Mouse (Mus musculus): ENCODE measurements at regions not wholly inside any gene's neighbourhood (a gene's known extent, or its start where the extent isn't known, plus 50 kb on each side); places are given as distances from the start of the nearest gene placed in this dataset.

GRCm38 (mm10) chr5:26338191-26338590 lies 80.7 kb downstream of the Gm7361 start:
- DNase-seq, result no peak

- no peak for DNase-seq
Observed at GRCm38 (mm10) chr5:26339266-26339665, 81.8 kb downstream of the Gm7361 start.

- DNase-seq, result no peak
Observed at GRCm38 (mm10) chr5:26355156-26355555, 97.7 kb downstream of the Gm7361 start.

GRCm38 (mm10) chr5:26359082-26359481 lies 101.6 kb downstream of the Gm7361 start:
- no peak for DNase-seq

- DNase-seq, result no peak
Observed at GRCm38 (mm10) chr5:26374175-26374984, 116.9 kb downstream of the Gm7361 start.

GRCm38 (mm10) chr5:26407088-26407672 lies 149.7 kb downstream of the Gm7361 start:
- DNase-seq, result no peak

- no peak for DNase-seq
Observed at GRCm38 (mm10) chr5:26413185-26413584, 155.7 kb downstream of the Gm7361 start.

GRCm38 (mm10) chr5:26444331-26445200 lies 187.1 kb downstream of the Gm7361 start:
- DNase-seq, result no peak

GRCm38 (mm10) chr5:26451306-26451705 lies 193.8 kb downstream of the Gm7361 start:
- no peak for DNase-seq

- DNase-seq, result no peak
Observed at GRCm38 (mm10) chr5:26457627-26458026, 200.1 kb downstream of the Gm7361 start.

- DNase-seq, result no peak
Observed at GRCm38 (mm10) chr5:26466666-26467065, 209.2 kb downstream of the Gm7361 start.

- DNase-seq, result no peak
Observed at GRCm38 (mm10) chr5:26485726-26486125, 228.2 kb downstream of the Gm7361 start.

GRCm38 (mm10) chr5:26494003-26494402 lies 236.5 kb downstream of the Gm7361 start:
- no peak for DNase-seq

GRCm38 (mm10) chr5:26497641-26498430 lies 240.3 kb downstream of the Gm7361 start:
- no peak for DNase-seq

GRCm38 (mm10) chr5:26509525-26510168 lies 252.2 kb downstream of the Gm7361 start:
- DNase-seq, result no peak

- no peak for DNase-seq
Observed at GRCm38 (mm10) chr5:26513039-26513955, 255.8 kb downstream of the Gm7361 start.

- peak; percentile 30 for DNase-seq
Observed at GRCm38 (mm10) chr5:26535556-26535955, 278.1 kb downstream of the Gm7361 start.

- no peak for DNase-seq
Observed at GRCm38 (mm10) chr5:26563291-26563690, 253.7 kb upstream of the Dpp6 start.

GRCm38 (mm10) chr5:26564056-26564455 lies 252.9 kb upstream of the Dpp6 start:
- no peak for DNase-seq

- no peak for DNase-seq
Observed at GRCm38 (mm10) chr5:26572691-26573191, 244.3 kb upstream of the Dpp6 start.

All from gastrocnemius, postnatal 10 days (tissue).